Mouse (Mus musculus) cerebellum, adult 2 months (tissue): ENCODE data around the gene Slamf8.

ENCODE experiments used
- CTCF ChIP-seq: fragments of 200-500 bp; IDR thresholded peaks from 2 replicates; pipeline ENCODE4 v1.5.1; 2011; ENCODE audit warnings: low read depth, mild to moderate bottlenecking, control low read depth, low read length, moderate library complexity, borderline replicate concordance; ENCODE audit not compliant: insufficient read depth
- POLR2A ChIP-seq: fragments of 200-500 bp; IDR thresholded peaks from 2 replicates; pipeline ENCODE4 v1.6.1; 2011; ENCODE audit warnings: low read length, control low read depth, borderline replicate concordance; ENCODE audit not compliant: insufficient read depth

- TF ChIP-seq POLR2A (no peak), CTCF (peak; percentile 39; the same call in 1 of the 2 replicates)
Measured at GRCm38 (mm10) chr1:172594495-172594894, 4.1 kb upstream of the Slamf8 start.
